Mouse (Mus musculus) CH12.LX (cell line): Measurements from ENCODE around the gene Mpv17l2. TPM values are rescaled to one million over a fixed set of nuclear protein-coding genes. Genes with fewer than 3 reads are reported as not detected.

Experiments
- DNase-seq: peaks from one replicate; pipeline ENCODE4 v3.0.0-alpha.2; 2013; ENCODE audit errors: extremely low read depth
- H3K27ac ChIP-seq: 2 replicates; pipeline ENCODE4 v1.5.1; 2012; ENCODE audit warnings: low read depth, mild to moderate bottlenecking, control low read depth, moderate library complexity; ENCODE audit not compliant: insufficient read depth
- H3K27me3 ChIP-seq: replicated peaks from 2 replicates; pipeline ENCODE3; 2012; ENCODE audit warnings: inconsistent platforms
- H3K36me3 ChIP-seq, 2 experiments: replicated peaks in 1 of 2; 2 replicates each; pipeline versions ENCODE3 to v1.6.1; 2012; ENCODE audit warnings: inconsistent platforms in 1 of 2, low read length in 1 of 2, mild to moderate bottlenecking in 1 of 2, mixed read lengths in 1 of 2, moderate library complexity in 1 of 2; ENCODE audit not compliant: control insufficient read depth in 1 of 2, insufficient read depth in 1 of 2
- H3K4me1 ChIP-seq, 2 experiments: 2 replicates each; pipeline ENCODE4 v1.6.1; 2012; ENCODE audit warnings: inconsistent platforms in 1 of 2, moderate library complexity in 1 of 2; ENCODE audit not compliant: insufficient read depth in 2 of 2, control insufficient read depth in 1 of 2
- H3K4me2 ChIP-seq: 2 replicates; pipeline ENCODE4 v1.6.1; 2012; ENCODE audit warnings: low read depth, mild to moderate bottlenecking, control low read depth; ENCODE audit not compliant: poor library complexity, insufficient read depth, severe bottlenecking
- H3K4me3 ChIP-seq, 3 experiments: fragments of 150-350 bp in 1 of 3; sonication (generic) in 1 of 3; replicated peaks in 1 of 3; 2 replicates each; pipeline versions ENCODE3 to v1.5.1; 2011 to 2012; ENCODE audit warnings: low read depth in 2 of 3, low read length in 2 of 3, mild to moderate bottlenecking in 2 of 3, moderate library complexity in 2 of 3, control low read depth in 1 of 3, improper control_type of control experiment in 1 of 3, inconsistent platforms in 1 of 3, mixed read lengths in 1 of 3; ENCODE audit not compliant: poor library complexity in 1 of 3
- H3K79me2 ChIP-seq: replicated peaks from 2 replicates; pipeline ENCODE4 v1.6.1; 2012; ENCODE audit warnings: mild to moderate bottlenecking, moderate library complexity; ENCODE audit not compliant: control insufficient read depth, poor library complexity, insufficient read depth, severe bottlenecking; ENCODE audit errors: extremely low read depth
- H3K9ac ChIP-seq: 2 replicates; pipeline ENCODE4 v1.6.1; 2012; ENCODE audit warnings: low read depth, mild to moderate bottlenecking, control low read depth, moderate library complexity; ENCODE audit not compliant: insufficient read depth
- H3K9me3 ChIP-seq: replicated peaks from 2 replicates; pipeline ENCODE3; 2012; ENCODE audit warnings: low read length, inconsistent platforms, mixed read lengths
- BHLHE40 ChIP-seq: IDR thresholded peaks from 2 replicates; pipeline ENCODE4 v1.6.1; 2011; ENCODE audit warnings: mild to moderate bottlenecking, low read depth, low read length, improper control_type of control experiment
- CHD2 ChIP-seq: IDR thresholded peaks from 2 replicates; pipeline ENCODE4 v1.6.1; 2011; ENCODE audit warnings: low read length, improper control_type of control experiment
- CTCF ChIP-seq, 2 experiments: IDR thresholded peaks in 1 of 2; conservative IDR thresholded peaks in 1 of 2; 2 replicates each; pipeline ENCODE4 v1.5.1; 2011 to 2012; ENCODE audit warnings: low read depth in 2 of 2, low read length in 2 of 2, improper control_type of control experiment in 1 of 2, inconsistent platforms in 1 of 2, mild to moderate bottlenecking in 1 of 2, moderate library complexity in 1 of 2
- E2F4 ChIP-seq: IDR thresholded peaks from 2 replicates; pipeline ENCODE4 v1.6.1; 2011; ENCODE audit warnings: low read depth, low read length, improper control_type of control experiment; ENCODE audit not compliant: insufficient replicate concordance
- ELF1 ChIP-seq: IDR thresholded peaks from 2 replicates; pipeline ENCODE4 v1.6.1; 2014; ENCODE audit warnings: low read depth, mild to moderate bottlenecking, inconsistent platforms, low read length, improper control_type of control experiment
- ETS1 ChIP-seq: conservative IDR thresholded peaks from 2 replicates; pipeline ENCODE4 v1.6.1; 2012; ENCODE audit warnings: low read depth, mild to moderate bottlenecking, inconsistent platforms, low read length, improper control_type of control experiment, moderate library complexity
- GABPA ChIP-seq: IDR thresholded peaks from 2 replicates; pipeline ENCODE4 v1.6.1; 2012; ENCODE audit warnings: low read depth, low read length, improper control_type of control experiment, inconsistent platforms; ENCODE audit not compliant: insufficient replicate concordance
- HCFC1 ChIP-seq: IDR thresholded peaks from 2 replicates; pipeline ENCODE4 v1.6.1; 2012; ENCODE audit warnings: low read depth, mild to moderate bottlenecking, inconsistent platforms, low read length, improper control_type of control experiment
- IRF4 ChIP-seq: IDR thresholded peaks from 2 replicates; pipeline ENCODE4 v1.6.1; 2014; ENCODE audit warnings: low read depth, mild to moderate bottlenecking, inconsistent platforms, low read length, improper control_type of control experiment
- JUN ChIP-seq: IDR thresholded peaks from 2 replicates; pipeline ENCODE4 v1.6.1; 2011; ENCODE audit warnings: low read depth, mild to moderate bottlenecking, low read length, improper control_type of control experiment, moderate library complexity; ENCODE audit not compliant: insufficient read depth
- JUND ChIP-seq: conservative IDR thresholded peaks from 2 replicates; pipeline ENCODE4 v1.6.1; 2011; ENCODE audit warnings: low read depth, low read length, improper control_type of control experiment
- MAZ ChIP-seq: IDR thresholded peaks from 2 replicates; pipeline ENCODE4 v1.6.1; 2012; ENCODE audit warnings: low read depth, mild to moderate bottlenecking, inconsistent platforms, low read length, improper control_type of control experiment, moderate library complexity
- MEF2A ChIP-seq: IDR thresholded peaks from 2 replicates; pipeline ENCODE4 v1.6.1; 2014; ENCODE audit warnings: low read depth, mild to moderate bottlenecking, inconsistent platforms, low read length, improper control_type of control experiment, borderline replicate concordance
- MXI1 ChIP-seq: IDR thresholded peaks from 2 replicates; pipeline ENCODE4 v1.6.1; 2011; ENCODE audit warnings: mild to moderate bottlenecking, low read depth, low read length, improper control_type of control experiment
- PAX5 ChIP-seq: IDR thresholded peaks from 2 replicates; pipeline ENCODE4 v1.6.1; 2012; ENCODE audit warnings: low read length, inconsistent platforms, mixed read lengths
- POLR2AphosphoS2 ChIP-seq: IDR thresholded peaks from 2 replicates; pipeline ENCODE4 v1.6.1; 2011; ENCODE audit warnings: low read depth, low read length, improper control_type of control experiment
- RAD21 ChIP-seq: IDR thresholded peaks from 2 replicates; pipeline ENCODE4 v1.6.1; 2011; ENCODE audit warnings: low read depth, mild to moderate bottlenecking, low read length, improper control_type of control experiment, moderate library complexity
- RCOR1 ChIP-seq: conservative IDR thresholded peaks from 2 replicates; pipeline ENCODE4 v1.6.1; 2012; ENCODE audit warnings: low read depth, mild to moderate bottlenecking, inconsistent platforms, low read length, improper control_type of control experiment
- SIN3A ChIP-seq: IDR thresholded peaks from 2 replicates; pipeline ENCODE4 v1.6.1; 2012; ENCODE audit warnings: low read length, improper control_type of control experiment, inconsistent platforms
- SMC3 ChIP-seq: IDR thresholded peaks from 2 replicates; pipeline ENCODE4 v1.6.1; 2011; ENCODE audit warnings: low read depth, low read length, improper control_type of control experiment
- TCF12 ChIP-seq: IDR thresholded peaks from 2 replicates; pipeline ENCODE4 v1.6.1; 2014; ENCODE audit warnings: low read depth, mild to moderate bottlenecking, inconsistent platforms, low read length, improper control_type of control experiment
- UBTF ChIP-seq: IDR thresholded peaks from 2 replicates; pipeline ENCODE4 v1.6.1; 2012; ENCODE audit warnings: low read depth, mild to moderate bottlenecking, inconsistent platforms, low read length, improper control_type of control experiment, moderate library complexity
- USF1 ChIP-seq: IDR thresholded peaks from 2 replicates; pipeline ENCODE4 v1.6.1; 2014; ENCODE audit warnings: low read depth, mild to moderate bottlenecking, inconsistent platforms, low read length, improper control_type of control experiment
- USF2 ChIP-seq: conservative IDR thresholded peaks from 2 replicates; pipeline ENCODE4 v1.6.1; 2011; ENCODE audit warnings: low read depth, low read length, improper control_type of control experiment
- ZC3H11A ChIP-seq: IDR thresholded peaks from 2 replicates; pipeline ENCODE4 v1.6.1; 2012; ENCODE audit warnings: low read depth, mild to moderate bottlenecking, inconsistent platforms, low read length, improper control_type of control experiment
- ZKSCAN1 ChIP-seq: IDR thresholded peaks from 2 replicates; pipeline ENCODE4 v1.6.1; 2012; ENCODE audit warnings: low read depth, inconsistent platforms, low read length, improper control_type of control experiment, borderline replicate concordance
- ZMIZ1 ChIP-seq: IDR thresholded peaks from 2 replicates; pipeline ENCODE4 v1.6.1; 2012; ENCODE audit warnings: low read depth, mild to moderate bottlenecking, inconsistent platforms, low read length, improper control_type of control experiment
- ZNF384 ChIP-seq: IDR thresholded peaks from 2 replicates; pipeline ENCODE4 v1.6.1; 2012; ENCODE audit warnings: low read depth, low read length, improper control_type of control experiment, inconsistent platforms
- dilution Hi-C: fragments of 300-500 bp; cut with MboI; formaldehyde crosslinking; loops from 2 replicates; pipeline ENCODE4 v1.14.3; 2020; ENCODE audit warnings: low sequenced_read_pairs; ENCODE audit not compliant: extremely low pct_unique_long_range_greater_than_20kb, extremely low pct_ligation_motif_present
- in situ Hi-C: fragments of 300-500 bp; cut with MboI; formaldehyde crosslinking; loops from 3 replicates; pipeline ENCODE4 v1.14.3; 2019; ENCODE audit warnings: low sequenced_read_pairs, low pct_ligation_motif_present, low pct_unique_long_range_greater_than_20kb, mixed read lengths
- polyA plus RNA-seq: library from polyadenylated mRNA; unstranded; fragments of >175 nt; gene quantifications from 2 replicates; pipeline ENCODE4 v1.2.1, GENCODE M21; 2012; ENCODE audit warnings: low read depth; ENCODE audit not compliant: insufficient read length
- total RNA-seq, 2 experiments: library from RNA; depleted of rRNA; stranded (reverse); fragments of 300-350 nt in 1 of 2; fragments of >200 nt in 1 of 2; gene quantifications; 2 replicates each; pipeline ENCODE4 v1.2.3; 2012 to 2014

Gene Mpv17l2
- total and polyA plus RNA-seq, 3 experiments: 25.3 to 36.1 (median 27.1) TPM

- peak overlapping the region; percentile 52; the same call in 1 of the 2 replicates for H3K27ac ChIP-seq
- no peaks in the 10 kb centered on the region for H3K9me3 ChIP-seq
- H3K4me1 ChIP-seq: peaks cover 9 to 44% of the 10 kb centered on the region in 2 experiments
- peaks cover 13 to 45% of the 10 kb centered on the region in 2 experiments for H3K36me3 ChIP-seq
- dilution Hi-C loops (no loop called here), in situ Hi-C loops (loop anchor here (5.0 kb wide), 1 partner anchor 35 kb away; the partner anchor contains the start of gene Gm3336)
- H3K4me3 ChIP-seq: peak overlapping the region in 1 of 3 experiments; percentile 12
- no peak for TF ChIP-seq CHD2
- no peak for TF ChIP-seq ELF1
- TF ChIP-seq ZC3H11A: peak; percentile 32; the same call in 1 of the 2 replicates
- peak; percentile 76 for TF ChIP-seq RAD21
- TF ChIP-seq GABPA: no peak
- TF ChIP-seq POLR2AphosphoS2: no peak
- TF ChIP-seq JUND: no peak
- TF ChIP-seq SIN3A: no peak
- peak; percentile 91 for TF ChIP-seq SMC3
- no peak for TF ChIP-seq HCFC1
- TF ChIP-seq USF1: no peak
- TF ChIP-seq CTCF (conservative IDR thresholded peaks at IDR 0.05 in 1 of 2, IDR thresholded peaks at IDR 0.05 in 1 of 2; ENCODE audit: low read depth in 2 of 2, low read length in 2 of 2): peak; percentile 71 to 84
- no peak for TF ChIP-seq ZNF384
- no peak for TF ChIP-seq TCF12
- TF ChIP-seq MXI1: no peak
- no peak for TF ChIP-seq MAZ
- TF ChIP-seq ZMIZ1: no peak
- no peak for TF ChIP-seq E2F4
- TF ChIP-seq UBTF: no peak
- TF ChIP-seq BHLHE40: peak; percentile 59; the same call in 1 of the 2 replicates
- no peak for TF ChIP-seq PAX5
- no peak for TF ChIP-seq USF2
- TF ChIP-seq JUN: no peak
- no peak for TF ChIP-seq ZKSCAN1
- peak; percentile 36; the same call in 1 of the 2 replicates for TF ChIP-seq ETS1
- TF ChIP-seq MEF2A: no peak
- TF ChIP-seq RCOR1: no peak
- TF ChIP-seq IRF4: peak; percentile 55
- H3K9ac ChIP-seq: 0 out of 2 replicates have a peak overlapping the region, but pooled peaks have one; percentile 9
- no peaks in the 10 kb centered on the region for H3K79me2 ChIP-seq
- H3K27me3 ChIP-seq: no peaks in the 10 kb centered on the region
- peak overlapping the region; percentile 52; the same call in 1 of the 2 replicates for H3K4me2 ChIP-seq
- DNase-seq: peak; percentile 85
Measured at GRCm38 (mm10) chr8:70752000-70752764, 8.6 kb downstream of the Mpv17l2 start.
